Mouse (Mus musculus) layer of hippocampus, adult 9-11 months (tissue): ENCODE results near the gene Wbp1l.

ENCODE experiments used
- DNase-seq: peaks from one replicate; pipeline ENCODE4 v3.0.0; 2022

Wbp1l gene

DNA sequence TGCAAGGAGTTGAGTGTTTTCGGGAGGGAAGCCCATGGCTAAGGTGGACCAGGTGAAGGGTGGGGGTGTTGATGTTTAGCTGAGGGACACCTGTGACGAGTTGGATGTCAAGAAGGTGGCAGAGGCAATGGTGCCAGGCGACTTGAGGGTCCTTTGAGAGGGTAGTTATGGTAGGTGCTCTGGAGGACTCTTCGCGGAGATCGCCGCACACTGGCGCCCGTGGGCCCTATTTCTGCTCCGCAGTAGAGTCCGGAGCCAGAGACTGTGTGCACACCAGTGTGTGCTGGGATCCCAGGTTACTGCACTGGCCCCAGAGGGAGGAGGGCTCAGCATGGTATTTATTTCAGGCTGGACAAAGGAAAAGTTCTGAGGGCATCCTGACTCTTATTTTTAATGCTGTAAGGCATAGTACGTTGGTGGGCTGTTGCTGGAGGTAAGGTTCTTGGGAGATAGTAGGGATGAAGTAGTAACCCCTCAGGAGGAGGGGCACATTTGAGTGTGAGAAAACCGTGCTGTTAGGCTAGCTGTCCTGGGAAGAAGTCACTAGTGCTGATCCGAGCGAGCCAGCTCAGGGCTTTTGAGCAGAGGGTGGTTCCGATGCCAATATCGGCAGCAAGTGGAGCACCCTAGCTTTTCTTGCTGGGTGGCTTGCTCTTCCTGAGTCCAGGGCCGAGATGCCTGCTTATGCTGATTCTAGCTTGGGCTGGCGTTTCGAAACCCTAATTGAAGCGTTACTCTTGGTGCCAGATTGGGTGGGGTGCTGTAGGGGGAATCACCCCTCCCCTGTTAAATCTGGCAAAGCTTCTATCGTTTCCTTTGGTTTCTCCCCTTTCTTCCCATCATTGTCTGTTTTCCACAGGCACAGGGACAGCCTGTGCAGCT lies 732 bp downstream of the Wbp1l start:
- DNase-seq, result no peak

DNA sequence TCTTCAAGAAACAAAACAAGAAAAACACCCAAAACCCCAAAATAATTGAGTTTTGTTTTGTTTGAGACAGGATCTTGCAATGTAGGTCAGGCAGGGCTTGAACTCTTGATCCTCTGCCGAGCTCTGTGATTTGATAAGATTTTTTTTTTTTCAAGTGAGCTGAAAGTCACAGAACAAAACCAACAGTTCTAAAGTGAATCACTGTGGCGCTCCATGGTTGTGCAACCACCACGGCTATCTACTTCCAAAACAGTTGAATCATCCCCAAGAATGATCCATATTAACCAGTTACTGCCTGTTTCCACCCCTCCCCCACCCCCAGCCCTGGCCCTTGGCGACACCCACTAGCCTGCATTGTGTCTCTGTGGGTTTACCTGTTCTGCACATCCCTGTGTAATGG lies 1.5 kb downstream of the Wbp1l start:
- DNase-seq, result no peak

DNA sequence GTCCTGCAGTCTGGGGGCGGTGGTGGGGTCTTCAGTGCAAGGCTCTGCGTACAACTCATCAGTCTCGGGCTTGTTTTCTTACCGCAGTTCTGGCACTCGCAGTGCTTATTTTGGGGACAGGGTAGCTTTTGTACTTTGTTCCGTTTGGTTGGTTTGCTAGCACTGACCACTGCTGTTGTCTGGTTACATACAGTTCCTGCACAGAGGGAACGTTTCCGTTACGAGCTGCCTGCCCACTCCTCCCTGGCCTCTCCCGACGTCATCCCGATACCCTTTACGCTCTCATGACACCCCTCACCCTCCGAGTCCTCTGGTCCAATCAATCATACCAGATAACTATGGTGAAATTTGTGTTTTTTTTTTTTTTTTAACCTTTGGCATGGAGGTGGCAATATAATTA lies 2.6 kb downstream of the Wbp1l start:
- DNase-seq, result no peak

DNA sequence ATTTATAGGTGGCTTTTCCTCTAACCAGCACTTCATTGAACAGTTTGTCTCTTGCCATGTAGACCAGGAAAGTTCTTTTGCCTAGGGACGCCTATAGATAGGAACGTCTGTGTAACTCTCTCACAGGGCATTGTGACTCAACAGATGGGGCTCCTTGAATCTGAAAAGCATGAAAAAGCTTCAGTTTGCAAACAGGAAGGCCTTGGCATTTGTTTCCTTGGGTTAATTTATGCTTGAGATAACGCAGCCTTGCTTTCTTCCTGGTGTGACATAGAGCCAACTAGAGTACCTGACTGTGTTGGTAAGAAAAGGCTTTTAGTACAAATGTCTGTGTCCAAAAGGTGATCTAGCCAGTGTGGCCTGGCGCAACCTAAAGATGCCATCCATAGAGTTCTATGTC lies 3.5 kb downstream of the Wbp1l start:
- no peak for DNase-seq

DNA sequence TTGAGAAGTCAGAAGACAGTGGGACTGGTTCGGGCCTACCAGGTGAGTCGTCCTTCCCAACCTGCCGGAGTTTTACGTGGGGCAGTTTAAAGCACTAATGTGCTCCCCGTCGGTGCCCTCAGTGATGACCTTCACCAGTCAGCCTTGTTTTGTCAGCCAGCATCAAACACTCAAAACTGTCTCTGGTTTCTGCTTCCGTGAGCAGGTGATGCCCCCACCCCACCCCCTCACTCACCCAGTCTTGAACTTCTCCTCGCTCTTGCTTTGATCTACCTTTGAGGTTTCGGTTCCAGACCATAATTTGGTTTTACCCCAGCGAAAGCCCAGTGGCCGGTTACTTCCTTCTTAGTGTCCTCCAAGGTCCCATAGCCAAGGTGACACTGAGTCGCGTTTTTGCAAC lies 7.8 kb downstream of the Wbp1l start:
- DNase-seq, result no peak

DNA sequence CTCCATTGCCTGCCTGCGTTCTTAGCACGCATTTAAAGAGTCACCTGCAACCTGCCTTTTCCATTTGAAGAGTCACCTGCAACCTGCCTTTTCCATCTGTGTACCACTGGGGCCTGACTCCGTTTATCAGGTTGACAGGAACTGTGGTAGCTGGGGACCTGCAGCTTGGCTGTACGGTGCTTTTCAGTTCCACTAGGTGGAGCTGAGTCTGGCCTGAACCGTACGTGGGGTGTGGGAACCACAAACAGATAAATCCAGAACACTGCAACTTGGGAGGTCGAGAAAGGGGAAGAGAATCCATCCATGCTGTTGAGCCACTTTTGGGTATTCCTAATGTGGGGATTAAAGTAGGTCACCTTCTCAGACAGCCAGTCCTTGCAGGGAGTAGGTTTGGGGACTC lies 8.5 kb downstream of the Wbp1l start:
- no peak for DNase-seq

DNA sequence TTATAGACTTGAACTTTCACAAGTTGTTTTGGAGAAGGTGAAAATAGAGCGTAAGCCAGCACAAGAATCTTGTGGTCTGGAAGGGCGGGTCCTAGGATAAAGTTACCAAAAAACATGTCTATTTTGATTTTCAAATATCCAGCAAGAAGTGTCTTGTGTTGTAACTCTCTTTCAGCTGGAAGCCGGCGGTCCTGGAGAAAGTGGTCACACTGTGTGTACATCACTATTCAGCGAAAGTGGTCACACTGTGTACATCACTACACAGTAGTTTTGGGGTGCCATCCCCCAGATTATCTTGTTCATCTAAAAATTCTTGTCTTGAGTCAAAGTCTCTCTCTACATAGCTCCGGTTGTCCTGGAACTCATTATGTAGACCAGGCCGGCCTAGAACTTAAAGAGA lies 9.3 kb downstream of the Wbp1l start:
- no peak for DNase-seq

DNA sequence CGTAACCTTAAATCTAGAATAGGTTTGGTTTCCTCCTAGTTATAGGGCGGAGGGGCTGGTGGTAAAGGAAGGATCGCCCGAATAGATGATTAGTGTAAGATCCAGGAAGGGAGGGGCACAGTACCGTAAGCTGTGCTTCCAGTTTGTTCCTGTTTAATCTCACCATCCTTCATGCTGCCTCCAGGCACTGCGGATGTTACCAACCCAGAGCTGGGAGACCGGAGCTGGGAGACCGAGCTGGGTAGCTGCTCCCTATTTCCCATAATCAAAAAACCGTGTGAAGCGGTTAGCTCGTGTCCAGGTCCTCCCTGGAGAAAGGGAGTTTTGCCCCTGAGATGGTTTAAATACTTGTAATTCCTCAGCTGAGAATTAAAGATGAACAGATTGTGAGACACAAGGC lies 17.5 kb downstream of the Wbp1l start:
- DNase-seq, result no peak

DNA sequence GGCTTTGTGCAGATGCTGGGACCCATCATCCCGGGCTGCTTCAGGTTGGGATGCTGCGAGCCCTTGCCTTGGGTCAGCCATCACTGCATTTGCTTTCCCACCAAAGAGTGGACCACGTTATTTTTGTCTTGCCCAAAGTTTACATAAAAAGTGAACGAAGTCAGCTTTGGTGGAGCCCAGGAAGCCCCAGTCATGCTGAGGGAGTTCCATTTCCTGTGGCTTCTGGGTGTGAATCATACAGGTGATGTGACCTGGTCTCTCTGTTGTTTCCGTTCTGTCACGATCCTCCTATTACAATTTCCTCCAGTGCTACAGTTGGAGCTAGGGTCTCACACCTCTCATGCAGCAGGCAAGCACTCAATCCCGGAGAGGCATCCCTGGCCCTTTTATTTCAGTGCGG lies 18.5 kb downstream of the Wbp1l start:
- no peak for DNase-seq

DNA sequence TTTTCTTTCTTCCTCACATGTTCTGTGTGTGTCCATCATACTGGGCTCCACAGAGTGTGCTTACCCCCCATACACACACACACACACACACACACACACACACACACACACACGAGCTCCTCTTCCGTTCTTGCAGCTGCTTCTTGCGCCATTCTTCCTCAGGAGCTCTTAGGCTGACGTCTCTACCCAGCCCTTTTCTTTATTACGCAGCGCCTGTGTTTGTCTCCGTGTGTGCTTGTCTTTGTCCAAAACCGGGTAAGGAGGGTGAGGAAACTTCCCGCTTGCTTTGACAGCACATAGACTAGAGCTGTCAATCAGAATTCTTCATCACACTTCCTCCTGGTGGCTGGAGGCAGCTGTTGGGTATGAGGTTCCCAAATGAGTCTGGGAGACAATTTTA lies 19.4 kb downstream of the Wbp1l start:
- DNase-seq, result peak; percentile 22

DNA sequence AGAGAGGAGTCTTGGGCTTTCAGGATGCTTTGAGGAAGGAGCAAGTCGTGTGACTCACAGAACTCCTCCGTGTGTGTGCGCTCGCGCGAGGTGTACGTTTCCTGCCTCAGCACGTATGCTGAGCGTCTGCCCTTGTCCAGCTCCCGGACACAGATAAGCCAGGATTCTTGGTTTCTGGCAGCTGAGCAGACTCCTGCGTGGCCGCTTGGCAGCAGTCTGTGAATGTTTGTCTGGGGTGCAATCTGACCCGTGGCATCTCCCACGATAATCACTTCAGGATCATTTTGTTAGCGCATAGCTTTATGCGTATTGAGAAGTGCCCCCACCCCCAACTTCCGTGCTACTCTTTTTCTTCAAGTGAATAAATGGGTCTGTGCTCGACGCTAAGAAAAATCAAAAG lies 20.1 kb downstream of the Wbp1l start:
- no peak for DNase-seq

DNA sequence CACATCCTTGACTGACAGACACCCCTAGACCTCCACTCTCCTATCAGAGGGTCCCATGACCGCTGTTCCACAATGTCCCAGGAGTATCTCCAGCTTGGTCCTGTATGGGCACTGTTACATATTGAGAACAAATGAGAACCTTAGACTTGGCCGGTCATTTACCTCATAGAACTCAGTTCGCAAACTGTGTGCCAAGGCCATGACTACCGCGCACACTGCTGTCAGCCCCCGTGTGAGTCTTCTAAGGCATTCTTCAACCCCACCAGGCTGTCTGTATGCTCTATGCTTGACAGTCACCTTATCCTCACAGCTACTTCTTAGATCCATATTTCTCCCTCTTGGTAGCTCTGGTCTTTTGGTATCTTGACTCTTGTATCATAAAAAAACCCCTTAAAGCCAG lies 20.6 kb downstream of the Wbp1l start:
- no peak for DNase-seq

DNA sequence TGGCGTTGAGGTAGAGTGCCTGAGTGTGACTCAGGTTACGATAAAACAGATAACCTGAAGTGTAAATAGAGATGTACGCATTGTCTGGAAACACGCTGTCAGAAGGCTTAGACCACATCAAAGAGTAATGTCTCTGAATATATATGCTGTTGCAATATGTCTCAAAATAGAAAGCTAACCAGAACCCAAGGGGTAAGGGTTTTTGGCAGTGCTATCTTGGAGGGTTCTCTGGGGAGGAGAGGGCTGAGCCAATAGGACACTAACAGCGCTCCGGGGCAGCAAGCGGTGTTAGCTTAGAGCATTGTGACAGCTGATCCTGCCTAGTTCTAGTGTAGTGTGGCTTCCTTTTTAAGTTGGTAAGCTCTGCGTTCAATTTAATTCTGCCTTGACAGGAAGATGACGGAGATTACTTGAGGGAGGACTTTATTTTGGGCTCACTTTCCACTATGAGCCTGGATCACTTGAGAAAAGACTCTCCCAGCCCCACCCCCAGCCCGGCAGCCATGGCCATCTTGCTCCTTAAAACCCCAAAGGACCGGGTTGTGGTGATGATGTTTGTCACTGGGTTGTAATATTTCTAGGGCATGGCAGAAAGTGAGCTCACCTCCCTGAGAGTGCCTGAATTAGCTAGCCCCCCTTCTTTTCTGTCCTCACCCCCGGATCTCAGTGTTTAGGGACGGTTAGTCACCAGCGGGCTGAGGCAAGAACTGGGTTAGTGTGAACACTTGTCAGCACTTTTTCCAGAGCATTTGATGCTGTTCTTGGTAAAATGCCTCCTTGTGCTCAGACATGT lies 21.3 kb downstream of the Wbp1l start:
- no peak for DNase-seq

DNA sequence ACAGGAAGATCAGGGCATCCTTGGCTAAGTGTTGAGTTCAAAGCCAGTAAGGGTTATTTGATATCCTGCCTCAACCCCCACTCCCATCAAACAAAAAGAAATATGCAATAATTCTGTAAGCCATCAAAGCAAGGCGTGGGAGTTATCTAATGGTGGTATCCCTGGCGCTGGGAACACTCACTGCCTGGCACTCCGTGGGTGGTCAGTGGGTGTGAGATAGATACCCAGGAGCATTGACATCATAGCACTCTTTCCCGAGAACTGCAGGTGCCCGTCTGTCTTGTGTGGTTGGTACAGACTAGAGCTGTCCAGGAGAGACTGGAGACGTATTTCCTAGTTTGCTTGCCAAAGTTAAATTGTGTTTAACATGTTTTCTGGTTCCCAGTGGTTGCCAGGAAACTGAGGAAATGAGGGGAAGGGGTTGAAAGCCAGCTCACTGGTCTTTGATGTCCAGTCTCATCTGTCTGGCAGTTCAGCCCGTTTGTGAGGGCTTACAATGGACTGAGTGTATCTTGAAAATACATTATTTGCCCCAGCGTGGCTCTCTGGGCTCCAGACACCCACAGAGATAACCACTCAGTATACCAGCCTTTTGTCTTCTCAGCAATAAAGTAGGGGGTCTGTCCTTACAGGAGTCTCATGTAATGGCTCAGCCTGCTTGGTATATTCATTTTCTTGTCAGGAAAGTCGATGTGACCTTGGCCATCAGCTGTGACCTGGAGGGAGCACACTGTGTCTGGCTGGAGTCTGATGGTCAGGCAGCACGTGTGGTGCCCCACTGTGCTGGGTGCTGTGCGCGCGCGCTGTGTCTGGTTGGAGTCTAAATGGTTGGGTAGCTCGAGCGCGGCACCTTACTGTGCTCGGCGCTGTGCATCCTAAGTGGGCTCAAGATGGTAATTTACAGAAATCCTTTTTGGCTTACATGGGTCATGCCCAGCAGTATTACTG lies 22.6 kb downstream of the Wbp1l start:
- DNase-seq, result peak; percentile 61

DNA sequence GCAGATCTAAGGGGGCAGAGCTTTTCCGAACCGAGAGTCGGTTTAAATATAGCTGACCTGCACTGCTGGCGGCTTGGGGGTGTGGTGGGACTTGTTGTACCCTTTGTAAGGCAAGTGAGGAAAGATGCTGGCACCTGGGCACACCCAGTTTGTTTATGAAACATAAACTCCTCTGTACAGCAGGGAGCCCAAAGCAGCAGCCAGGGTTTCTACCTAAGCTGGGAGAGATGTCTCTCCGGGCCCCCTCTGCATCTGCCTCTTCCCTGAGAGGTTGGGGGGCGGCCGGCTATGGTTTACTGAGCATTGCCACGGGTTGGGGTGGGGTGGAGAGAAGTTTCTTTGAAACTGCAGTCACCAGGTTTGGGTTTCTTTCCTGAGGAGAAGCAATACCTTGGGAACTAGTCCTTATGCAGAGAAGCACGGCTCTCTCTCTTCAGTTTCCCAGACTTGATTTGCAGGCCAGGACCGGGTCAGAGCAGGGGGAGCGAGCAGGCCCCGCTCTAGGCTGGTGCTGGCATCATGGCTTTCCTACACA lies 23.8 kb downstream of the Wbp1l start:
- DNase-seq, result no peak

DNA sequence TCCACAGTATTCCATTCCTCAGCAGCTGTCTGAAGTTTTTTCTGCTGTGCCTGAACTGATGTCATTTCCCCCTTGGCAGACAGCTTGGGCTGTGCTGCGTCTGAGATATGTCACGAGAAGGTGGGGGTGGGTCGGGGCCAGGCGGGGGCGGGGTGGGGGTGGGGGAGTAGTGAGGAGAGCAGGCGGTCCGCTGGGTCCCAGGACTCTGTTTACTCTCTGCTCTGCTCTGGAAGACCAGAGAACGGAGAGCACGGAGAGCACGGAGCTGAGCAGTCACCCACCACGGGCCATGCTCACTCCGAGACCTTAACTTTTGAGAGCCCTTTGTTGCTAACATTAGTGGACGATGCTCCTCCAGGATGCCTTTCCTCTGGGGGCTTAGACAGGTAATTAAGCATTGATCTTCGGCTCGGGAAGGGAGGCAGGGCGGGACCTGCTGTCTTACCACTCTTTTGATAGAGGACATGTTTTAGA lies 24.3 kb downstream of the Wbp1l start:
- DNase-seq, result no peak

DNA sequence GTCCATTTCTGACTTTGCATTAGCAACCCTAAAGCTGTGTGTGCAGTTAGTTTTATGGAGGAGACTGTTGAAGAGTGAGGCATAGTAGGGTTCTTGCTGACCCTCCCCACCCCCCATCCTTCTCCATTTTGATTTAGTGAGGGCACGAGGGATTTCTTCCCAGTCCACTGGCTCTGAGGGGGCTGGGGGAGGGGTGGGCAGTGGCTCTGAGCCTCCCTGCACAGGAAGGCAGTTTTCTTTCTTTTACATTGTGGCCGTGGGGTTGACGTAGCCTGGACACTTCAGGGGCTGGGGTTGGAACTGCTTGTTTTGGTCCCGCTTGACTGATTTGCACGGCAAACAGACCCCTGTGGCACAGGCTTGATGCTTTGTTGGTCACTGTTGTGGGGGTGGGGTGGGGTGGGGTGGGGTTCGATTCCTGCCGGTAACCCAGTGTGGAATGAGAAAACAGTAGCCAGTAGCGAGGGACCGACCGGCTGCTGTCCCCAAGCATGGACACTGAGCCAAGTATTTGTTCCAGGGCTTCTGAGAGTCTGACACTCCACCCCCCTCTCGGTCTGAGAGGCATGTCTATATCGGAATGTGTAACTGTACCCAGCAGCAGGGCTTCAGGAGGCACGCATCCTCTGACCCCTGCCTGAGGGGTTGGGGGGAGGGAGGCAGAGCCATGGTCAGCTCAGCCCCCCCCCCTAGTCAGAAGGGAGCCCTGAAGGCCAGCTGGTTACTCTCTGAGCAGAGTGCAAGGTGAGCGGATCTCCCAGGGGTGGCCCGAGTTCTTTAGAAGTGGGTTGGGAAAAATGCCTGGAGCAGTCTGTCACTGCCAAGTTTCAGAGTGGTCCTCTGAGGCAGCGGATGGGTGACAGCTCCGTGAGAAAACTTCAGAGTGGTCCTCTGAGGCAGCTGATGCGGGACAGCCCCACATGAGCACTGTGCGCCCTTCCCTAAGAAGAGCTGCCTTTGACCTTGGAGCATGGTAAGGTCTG lies 25.2 kb downstream of the Wbp1l start:
- DNase-seq, result no peak

DNA sequence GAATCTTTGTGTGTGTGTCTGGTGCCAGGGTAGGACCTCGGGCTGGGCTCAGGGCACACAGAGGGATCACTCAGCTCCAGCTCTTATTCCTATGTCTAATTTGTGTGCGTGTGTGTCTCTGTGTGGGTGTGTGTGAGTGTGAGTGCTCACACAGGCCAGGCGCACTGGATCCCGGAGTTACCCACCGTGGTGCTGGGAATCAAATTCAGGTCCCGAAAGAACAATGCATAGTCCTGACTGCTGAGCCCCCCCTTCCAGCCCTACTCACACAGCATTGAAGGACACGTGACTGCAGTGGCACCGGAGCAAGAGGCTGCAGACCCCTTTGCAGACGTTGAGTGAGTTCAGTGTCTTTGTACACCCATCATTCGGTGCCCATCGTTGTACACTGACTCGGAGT lies 26.1 kb downstream of the Wbp1l start:
- no peak for DNase-seq

DNA sequence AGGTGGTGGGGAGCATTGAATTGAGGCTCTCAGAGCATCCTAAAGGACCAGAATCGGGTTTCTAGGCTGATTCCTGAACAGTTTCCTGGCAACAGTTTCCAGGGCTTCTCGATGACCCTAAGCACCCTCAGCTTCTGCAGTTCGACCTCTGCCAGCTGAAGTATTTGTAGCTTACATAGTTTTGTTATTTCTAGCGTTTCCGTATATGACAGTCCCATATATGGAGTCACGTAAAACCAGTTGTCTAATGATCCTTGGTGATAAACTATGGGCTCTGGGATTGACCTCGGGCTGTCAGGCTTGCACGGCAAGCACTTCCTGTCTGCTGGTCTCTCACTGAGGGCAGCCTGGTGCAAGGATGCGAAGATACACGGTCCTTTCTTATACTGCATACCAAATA lies 26.6 kb downstream of the Wbp1l start:
- no peak for DNase-seq

DNA sequence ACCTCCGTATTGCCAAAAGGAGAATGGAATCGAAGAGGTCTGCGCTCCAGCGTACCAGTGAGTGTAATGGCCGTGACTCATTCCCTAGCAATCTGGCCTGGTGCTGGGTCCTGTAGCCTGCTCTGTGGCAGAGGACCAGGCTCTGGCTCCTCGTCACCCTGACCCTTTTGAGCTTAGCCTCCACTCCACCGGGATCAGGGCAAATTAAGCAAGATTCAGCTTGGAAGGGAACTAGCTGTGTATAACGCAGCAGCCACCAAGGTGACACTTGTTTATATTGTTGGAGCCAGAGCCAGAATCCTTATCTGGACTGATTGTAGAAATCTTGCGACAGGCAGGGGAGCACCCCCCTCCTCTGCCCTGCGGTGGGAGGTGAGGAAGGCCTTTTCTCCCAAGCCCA lies 29.5 kb downstream of the Wbp1l start:
- DNase-seq, result no peak

DNA sequence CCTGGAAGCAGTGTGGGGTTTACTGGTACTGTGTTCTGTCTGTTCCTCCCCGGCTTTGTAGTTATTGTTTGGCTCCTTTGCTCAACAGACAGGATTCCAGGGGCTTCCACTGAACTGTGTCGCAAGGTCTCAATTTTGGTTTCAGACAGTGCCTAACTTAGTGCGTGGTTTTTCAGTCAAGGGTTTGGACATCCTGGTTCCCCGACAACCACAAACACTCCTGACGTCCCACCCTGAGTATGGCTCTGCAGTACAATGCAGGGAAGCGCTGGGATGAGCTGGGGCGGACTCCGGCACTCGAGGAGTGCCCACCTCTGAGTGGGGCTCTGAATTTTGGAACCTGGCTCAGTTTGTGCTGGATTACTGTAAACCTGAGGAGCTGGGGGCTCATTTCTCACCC lies 30.9 kb downstream of the Wbp1l start:
- DNase-seq, result no peak

DNA sequence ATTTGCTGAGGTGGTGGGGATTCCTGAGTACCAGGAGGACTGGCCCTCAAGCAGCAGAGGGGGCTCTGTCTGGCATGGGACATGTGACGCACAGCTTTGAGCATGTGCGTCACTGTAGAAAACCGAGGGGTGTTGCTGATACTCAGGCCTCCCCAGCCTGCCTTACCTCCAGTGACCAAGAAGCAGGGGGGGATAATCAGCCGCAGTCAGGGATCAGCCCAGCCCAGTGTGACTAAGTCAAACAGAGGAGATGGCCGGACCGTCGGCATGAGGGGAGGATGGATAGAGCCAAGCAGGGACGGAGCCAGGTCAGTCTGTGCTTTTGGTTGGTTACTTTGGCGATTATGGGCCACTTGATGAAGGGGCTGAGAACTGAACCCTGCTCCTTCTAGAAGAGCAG lies 32.8 kb downstream of the Wbp1l start:
- DNase-seq, result no peak
